Mouse (Mus musculus): ENCODE measurements around the gene Ppbp. TPM values are rescaled to one million over a fixed set of nuclear protein-coding genes. Genes with fewer than 3 reads are reported as not detected.

The Ppbp gene
- 153 and 155 TPM in 2 replicates for polyA plus RNA-seq (2014; fragmentation: Nextera tagmentation; extraction: Ambion mirVana)

DNA sequence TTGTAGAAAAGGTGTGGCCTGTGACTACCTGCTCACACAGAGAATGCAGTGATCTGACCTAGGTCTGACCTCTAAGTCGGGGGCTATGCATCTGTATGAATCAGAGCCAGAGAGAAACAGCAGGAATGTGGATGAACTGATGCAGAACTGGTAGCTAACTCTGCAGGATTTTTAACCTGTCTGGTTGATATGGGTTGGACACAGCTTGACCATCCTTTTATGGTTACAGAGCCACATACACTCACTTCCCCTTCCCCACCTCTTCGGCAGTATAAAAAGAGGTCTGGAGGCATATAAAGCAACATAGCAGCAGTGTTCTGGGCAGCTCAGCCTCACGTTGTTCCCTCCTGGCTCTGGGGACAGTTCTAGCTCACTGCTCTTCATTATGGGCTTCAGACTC is at the start of gene Ppbp:
Gene Ppbp (plus strand): TSS at position 301 of the 400 bp plus-strand sequence.
- ATAC-seq (replicated peaks; ENCODE audit: low FRiP score), result no peak
- no peaks in the 10 kb centered on the region for H3K4me1 ChIP-seq (replicated peaks; ENCODE audit: control insufficient read depth, insufficient read depth, low read length)
- H3K4me2 ChIP-seq, result no peak within 1 kb of the TSS
- H3K9ac ChIP-seq (ENCODE audit: low read depth, low read length), result no peak within 1 kb of the TSS
- H3K9me3 ChIP-seq (ENCODE audit: control insufficient read depth, low read length), result no peaks in the 10 kb centered on the region
- no peak for DNase-seq (ENCODE audit: low spot score)
- H3K4me3 ChIP-seq (ENCODE audit: low read depth, low read length), result no peak within 1 kb of the TSS
- no peak within 1 kb of the TSS for H3K27ac ChIP-seq (ENCODE audit: low read depth, low read length)
- no peaks in the 10 kb centered on the region for H3K36me3 ChIP-seq (ENCODE audit: control insufficient read depth, insufficient read depth, low read length)
- H3K27me3 ChIP-seq (replicated peaks; ENCODE audit: control insufficient read depth, insufficient read depth, low read length), result 0 out of 2 replicates have a peak, but pooled peaks cover 2% of the 10 kb centered on the region
- WGBS, result 43% methylated on average over 3 of the region's 3 CpGs

DNA sequence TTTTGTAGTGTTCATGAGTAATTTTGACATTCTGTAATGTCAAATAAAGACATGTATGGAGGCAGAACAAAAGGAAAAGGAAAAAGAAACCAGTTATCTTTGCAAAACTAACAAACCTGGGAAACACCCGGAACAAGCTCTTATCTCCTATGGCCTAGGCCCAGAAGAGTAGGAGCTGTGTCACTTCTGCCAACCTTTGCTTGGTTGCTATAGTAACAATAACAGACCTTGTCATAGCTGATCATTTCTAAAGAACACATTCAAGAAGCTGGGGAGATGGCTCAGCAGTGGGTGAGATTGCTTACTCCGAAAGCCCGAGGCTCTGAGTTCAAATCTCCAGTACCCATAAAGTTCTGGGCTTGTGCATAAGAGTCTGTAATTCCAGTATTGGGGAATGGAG is 45.7 kb upstream of the Ppbp start:
- 76% methylated on average over 3 of the region's 3 CpGs for WGBS
- DNase-seq (ENCODE audit: low spot score), result no peak
- Histone ChIP-seq H3K4me1 (replicated peaks; ENCODE audit: control insufficient read depth, insufficient read depth, low read length) (no peaks in the 10 kb centered on the region), H3K27ac (ENCODE audit: low read depth, low read length) (no peak overlapping the region), H3K9me3 (ENCODE audit: control insufficient read depth, low read length) (no peaks in the 10 kb centered on the region), H3K9ac (ENCODE audit: low read depth, low read length) (no peak overlapping the region), H3K36me3 (ENCODE audit: control insufficient read depth, insufficient read depth, low read length) (no peaks in the 10 kb centered on the region), H3K4me2 (no peak overlapping the region), H3K4me3 (ENCODE audit: low read depth, low read length) (no peak overlapping the region), H3K27me3 (replicated peaks; ENCODE audit: control insufficient read depth, insufficient read depth, low read length) (no peaks in the 10 kb centered on the region)
- no peak for ATAC-seq (replicated peaks; ENCODE audit: low FRiP score)

DNA sequence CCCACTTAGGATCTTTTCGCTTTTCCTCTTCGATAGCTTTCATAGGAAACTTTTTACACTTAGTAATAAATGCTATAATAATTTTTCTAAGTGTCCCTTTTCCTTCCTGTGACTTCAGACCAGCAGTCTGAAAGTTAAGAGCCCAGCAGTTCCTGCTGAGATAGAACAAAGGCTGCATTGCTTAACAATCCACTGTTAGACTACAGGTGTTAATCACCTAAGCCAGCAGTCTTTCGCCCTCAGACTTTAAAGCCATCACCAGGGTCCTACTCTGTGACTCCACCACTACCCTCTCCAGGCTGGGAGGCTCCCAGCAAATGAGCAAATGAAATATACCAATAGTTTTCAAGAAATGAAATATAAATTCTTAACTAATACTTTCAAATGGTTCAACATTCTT is 40.1 kb upstream of the Ppbp start:
- no peak overlapping the region for H3K4me2 ChIP-seq
- no peak overlapping the region for H3K27ac ChIP-seq (ENCODE audit: low read depth, low read length)
- no peak overlapping the region for H3K9ac ChIP-seq (ENCODE audit: low read depth, low read length)
- no peaks in the 10 kb centered on the region for H3K9me3 ChIP-seq (ENCODE audit: control insufficient read depth, low read length)
- DNase-seq (ENCODE audit: low spot score) (no peak), ATAC-seq (replicated peaks; ENCODE audit: low FRiP score) (no peak)
- 63% methylated on average over 3 of the region's 3 CpGs for WGBS
- no peak overlapping the region for H3K4me3 ChIP-seq (ENCODE audit: low read depth, low read length)
- H3K27me3 ChIP-seq (replicated peaks; ENCODE audit: control insufficient read depth, insufficient read depth, low read length), result no peaks in the 10 kb centered on the region
- no peaks in the 10 kb centered on the region for H3K36me3 ChIP-seq (ENCODE audit: control insufficient read depth, insufficient read depth, low read length)
- H3K4me1 ChIP-seq (replicated peaks; ENCODE audit: control insufficient read depth, insufficient read depth, low read length), result no peaks in the 10 kb centered on the region

DNA sequence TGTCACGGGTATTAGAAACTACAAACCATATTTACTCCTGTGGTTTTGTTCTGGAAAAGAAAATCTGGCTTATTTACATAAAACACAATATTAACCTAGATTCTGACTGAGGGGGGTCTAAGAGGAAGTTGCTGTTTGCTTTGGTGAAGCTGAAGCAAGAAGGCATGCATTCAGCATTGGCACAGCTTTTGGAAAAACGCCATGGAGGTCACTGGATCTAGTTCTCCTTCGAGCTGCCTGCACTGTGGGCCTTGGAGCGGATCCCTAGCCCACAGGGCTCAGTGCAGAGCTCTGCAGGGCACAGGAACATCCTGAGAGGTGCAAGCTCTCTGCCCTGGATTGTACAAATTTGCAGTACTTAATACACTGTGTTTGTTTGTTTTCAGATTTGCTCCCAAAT is 36.8 kb upstream of the Ppbp start:
- Histone ChIP-seq H3K4me1 (replicated peaks; ENCODE audit: control insufficient read depth, insufficient read depth, low read length) (no peaks in the 10 kb centered on the region), H3K9ac (ENCODE audit: low read depth, low read length) (no peak overlapping the region), H3K9me3 (ENCODE audit: control insufficient read depth, low read length) (no peaks in the 10 kb centered on the region), H3K4me3 (ENCODE audit: low read depth, low read length) (no peak overlapping the region), H3K27ac (ENCODE audit: low read depth, low read length) (no peak overlapping the region), H3K27me3 (replicated peaks; ENCODE audit: control insufficient read depth, insufficient read depth, low read length) (no peaks in the 10 kb centered on the region), H3K4me2 (no peak overlapping the region), H3K36me3 (ENCODE audit: control insufficient read depth, insufficient read depth, low read length) (no peaks in the 10 kb centered on the region)
- ATAC-seq (replicated peaks; ENCODE audit: low FRiP score), result no peak
- 71% methylated on average over 4 of the region's 4 CpGs for WGBS
- no peak for DNase-seq (ENCODE audit: low spot score)

DNA sequence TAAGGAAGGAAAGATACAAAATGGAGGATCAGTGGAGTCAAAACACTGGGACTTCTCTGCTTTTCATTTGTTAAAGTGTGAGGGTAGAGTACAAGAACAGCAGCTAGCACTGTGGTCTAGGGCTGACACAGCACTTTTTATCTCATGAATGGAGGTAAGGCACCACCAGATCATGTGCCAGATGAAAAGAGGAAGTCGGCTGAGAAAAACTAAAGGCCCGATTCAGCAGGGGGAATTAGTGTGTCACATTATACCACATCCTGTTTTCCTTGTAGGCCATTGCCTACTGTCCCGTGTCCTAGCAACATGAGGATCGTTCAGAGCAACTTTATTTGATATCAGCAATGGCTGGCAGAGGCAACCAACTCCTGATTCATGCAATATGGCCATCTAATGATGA is 26.3 kb upstream of the Ppbp start:
- no peaks in the 10 kb centered on the region for H3K36me3 ChIP-seq (ENCODE audit: control insufficient read depth, insufficient read depth, low read length)
- no peaks in the 10 kb centered on the region for H3K27me3 ChIP-seq (replicated peaks; ENCODE audit: control insufficient read depth, insufficient read depth, low read length)
- no peak overlapping the region for H3K27ac ChIP-seq (ENCODE audit: low read depth, low read length)
- WGBS, result 29% methylated on average over 4 of the region's 4 CpGs
- H3K4me2 ChIP-seq, result no peak overlapping the region
- ATAC-seq (replicated peaks; ENCODE audit: low FRiP score) (peak; percentile 62; the same call in 1 of the 2 replicates), DNase-seq (ENCODE audit: low spot score) (no peak)
- no peak overlapping the region for H3K4me3 ChIP-seq (ENCODE audit: low read depth, low read length)
- H3K4me1 ChIP-seq (replicated peaks; ENCODE audit: control insufficient read depth, insufficient read depth, low read length), result no peaks in the 10 kb centered on the region
- no peaks in the 10 kb centered on the region for H3K9me3 ChIP-seq (ENCODE audit: control insufficient read depth, low read length)
- H3K9ac ChIP-seq (ENCODE audit: low read depth, low read length), result no peak overlapping the region

DNA sequence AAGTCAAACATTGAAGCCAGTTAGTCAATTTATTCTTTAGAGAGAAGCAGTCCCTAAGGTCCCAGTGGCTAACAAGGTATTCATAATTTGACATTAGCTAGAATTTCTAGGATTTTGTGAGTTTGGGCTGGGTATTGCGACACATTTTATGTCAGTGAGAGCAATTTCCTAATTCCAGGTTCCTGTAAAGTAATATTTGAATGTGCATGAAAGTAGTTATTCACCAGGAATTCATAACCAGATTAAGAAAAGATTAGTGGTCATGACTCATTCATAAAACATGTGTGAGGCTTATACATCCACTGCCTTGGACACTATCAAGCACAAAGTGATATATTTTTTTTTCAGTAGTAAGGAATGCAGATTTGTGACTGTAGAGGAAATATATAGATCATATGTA is 14.4 kb upstream of the Ppbp start:
- ATAC-seq (replicated peaks; ENCODE audit: low FRiP score) (no peak), DNase-seq (ENCODE audit: low spot score) (no peak)
- Histone ChIP-seq H3K9me3 (ENCODE audit: control insufficient read depth, low read length) (no peaks in the 10 kb centered on the region), H3K36me3 (ENCODE audit: control insufficient read depth, insufficient read depth, low read length) (no peaks in the 10 kb centered on the region), H3K27me3 (replicated peaks; ENCODE audit: control insufficient read depth, insufficient read depth, low read length) (peaks cover 3% of the 10 kb centered on the region), H3K4me2 (no peak overlapping the region), H3K4me3 (ENCODE audit: low read depth, low read length) (no peak overlapping the region), H3K4me1 (replicated peaks; ENCODE audit: control insufficient read depth, insufficient read depth, low read length) (no peaks in the 10 kb centered on the region), H3K27ac (ENCODE audit: low read depth, low read length) (no peak overlapping the region), H3K9ac (ENCODE audit: low read depth, low read length) (no peak overlapping the region)
- WGBS, result 93% methylated on average over 1 of the region's 1 CpGs

DNA sequence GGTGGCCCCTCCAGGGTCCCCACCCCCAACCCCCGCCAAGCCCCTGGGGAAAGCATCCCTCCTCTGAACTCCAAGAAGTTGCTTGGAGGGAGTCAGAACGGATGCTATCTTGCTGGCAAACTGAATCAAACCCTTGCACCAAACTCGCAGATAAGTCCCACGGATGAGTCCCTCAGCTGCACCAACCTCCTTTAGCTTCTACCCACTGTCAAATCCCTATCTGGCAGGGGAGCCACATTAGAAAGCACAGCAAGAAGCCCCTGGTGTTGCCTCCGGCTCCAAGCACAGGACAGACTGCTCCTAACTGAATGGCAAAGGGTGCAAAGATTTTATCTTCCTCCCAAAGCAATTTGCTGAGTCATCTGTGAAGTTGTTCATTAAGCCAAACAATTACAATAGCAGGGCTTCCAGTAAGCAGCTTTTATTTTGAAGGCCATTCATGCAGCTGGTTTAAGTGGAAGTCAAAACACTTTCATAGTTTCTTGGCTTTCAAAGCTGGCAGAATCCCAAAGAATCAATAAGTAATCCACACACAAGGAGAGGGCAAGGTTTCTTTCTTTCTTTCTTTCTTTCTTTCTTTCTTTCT is 10.2 kb upstream of the Ppbp start:
- no peak for DNase-seq (ENCODE audit: low spot score)
- 0 out of 2 replicates have a peak, but pooled peaks cover 2% of the 10 kb centered on the region for H3K4me1 ChIP-seq (replicated peaks; ENCODE audit: control insufficient read depth, insufficient read depth, low read length)
- H3K36me3 ChIP-seq (ENCODE audit: control insufficient read depth, insufficient read depth, low read length), result no peaks in the 10 kb centered on the region
- H3K4me3 ChIP-seq (ENCODE audit: low read depth, low read length), result no peak overlapping the region
- no peaks in the 10 kb centered on the region for H3K9me3 ChIP-seq (ENCODE audit: control insufficient read depth, low read length)
- ATAC-seq (replicated peaks; ENCODE audit: low FRiP score), result no peak
- H3K4me2 ChIP-seq, result no peak overlapping the region
- H3K27me3 ChIP-seq (replicated peaks; ENCODE audit: control insufficient read depth, insufficient read depth, low read length), result peaks cover 14% of the 10 kb centered on the region
- H3K27ac ChIP-seq (ENCODE audit: low read depth, low read length), result no peak overlapping the region
- 36% methylated on average over 5 of the region's 5 CpGs for WGBS
- H3K9ac ChIP-seq (ENCODE audit: low read depth, low read length), result no peak overlapping the region

DNA sequence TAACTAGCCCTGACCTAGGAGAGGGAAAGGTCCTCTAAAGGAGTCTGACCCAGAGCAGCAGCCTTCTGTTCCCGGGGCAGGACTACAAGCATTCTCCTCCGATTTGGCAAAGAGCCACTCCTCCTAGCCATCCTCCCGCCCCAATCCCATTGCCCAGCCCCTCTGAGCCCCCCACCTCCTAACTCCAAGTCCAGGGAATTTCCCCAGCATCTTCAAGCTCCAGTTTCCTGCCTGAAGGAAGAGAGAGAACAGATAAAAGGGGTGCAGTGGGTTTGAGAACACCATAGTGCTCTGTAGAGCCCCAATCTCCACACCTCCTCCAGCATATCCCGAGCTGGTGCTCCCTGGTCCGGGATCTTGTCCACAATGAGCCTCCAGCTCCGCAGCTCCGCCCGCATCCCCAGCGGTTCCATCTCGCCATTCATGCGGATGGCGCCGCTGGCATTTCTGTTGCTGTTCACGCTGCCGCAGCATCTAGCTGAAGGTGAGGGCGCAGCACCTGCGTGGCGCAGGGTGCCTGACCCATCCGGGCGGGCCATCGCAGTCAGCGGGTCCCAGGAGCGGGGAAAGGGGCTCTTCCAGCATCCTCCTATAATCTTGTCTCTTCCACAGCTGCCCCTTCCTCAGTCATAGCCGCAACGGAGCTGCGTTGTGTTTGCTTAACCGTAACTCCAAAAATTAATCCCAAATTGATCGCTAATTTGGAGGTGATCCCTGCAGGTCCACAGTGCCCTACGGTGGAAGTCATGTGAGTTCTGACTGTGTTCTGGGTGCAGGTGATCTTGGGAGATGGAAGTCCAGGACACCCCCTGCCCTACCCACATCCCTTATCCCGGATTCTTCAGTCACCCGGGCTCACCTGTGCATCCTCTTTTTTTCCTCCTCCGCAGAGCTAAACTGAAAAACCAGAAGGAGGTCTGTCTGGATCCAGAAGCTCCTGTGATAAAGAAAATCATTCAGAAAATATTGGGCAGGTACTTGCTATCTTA is 8.9 kb upstream of the Ppbp start, which contains the start of gene Cxcl5:
Gene Cxcl5 (plus strand): TSS at position 284 of the 989 bp plus-strand sequence.
- 0 out of 2 replicates have a peak, but pooled peaks cover 2% of the 10 kb centered on the region for H3K4me1 ChIP-seq (replicated peaks; ENCODE audit: control insufficient read depth, insufficient read depth, low read length)
- H3K9me3 ChIP-seq (ENCODE audit: control insufficient read depth, low read length), result no peaks in the 10 kb centered on the region
- no peaks in the 10 kb centered on the region for H3K36me3 ChIP-seq (ENCODE audit: control insufficient read depth, insufficient read depth, low read length)
- peak within 1 kb of the TSS; percentile 49 for H3K4me2 ChIP-seq
- no peak within 1 kb of the TSS for H3K9ac ChIP-seq (ENCODE audit: low read depth, low read length)
- no peak for ATAC-seq (replicated peaks; ENCODE audit: low FRiP score)
- DNase-seq (ENCODE audit: low spot score), result no peak
- peak within 1 kb of the TSS; percentile 22 for H3K4me3 ChIP-seq (ENCODE audit: low read depth, low read length)
- no peak within 1 kb of the TSS for H3K27ac ChIP-seq (ENCODE audit: low read depth, low read length)
- 9% methylated on average over 32 of the region's 32 CpGs for WGBS
- peaks cover 14% of the 10 kb centered on the region for H3K27me3 ChIP-seq (replicated peaks; ENCODE audit: control insufficient read depth, insufficient read depth, low read length)

All from liver, embryonic 11.5 days (tissue).